Mouse (Mus musculus) layer of hippocampus, postnatal 14 days (tissue): ENCODE measurements around the gene BC055324. TPM values are rescaled to one million over a fixed set of nuclear protein-coding genes. Genes with fewer than 3 reads are reported as not detected.
A peak's percentile ranks its signal among the peaks of the same experiment; 100 is the strongest.

ENCODE experiments used
- DNase-seq, 2 experiments: peaks; one replicate each; pipeline ENCODE4 v3.0.0; 2021 to 2022; ENCODE audit warnings: low spot score in 2 of 2, mixed read lengths in 1 of 2
- total RNA-seq, 2 experiments: library from RNA; stranded (reverse); gene quantifications; 2 replicates each; pipeline ENCODE4 v1.2.3; 2021

BC055324 gene
- total RNA-seq, 2 experiments from 2014 or later = 0.85 to 1.4 TPM

DNA sequence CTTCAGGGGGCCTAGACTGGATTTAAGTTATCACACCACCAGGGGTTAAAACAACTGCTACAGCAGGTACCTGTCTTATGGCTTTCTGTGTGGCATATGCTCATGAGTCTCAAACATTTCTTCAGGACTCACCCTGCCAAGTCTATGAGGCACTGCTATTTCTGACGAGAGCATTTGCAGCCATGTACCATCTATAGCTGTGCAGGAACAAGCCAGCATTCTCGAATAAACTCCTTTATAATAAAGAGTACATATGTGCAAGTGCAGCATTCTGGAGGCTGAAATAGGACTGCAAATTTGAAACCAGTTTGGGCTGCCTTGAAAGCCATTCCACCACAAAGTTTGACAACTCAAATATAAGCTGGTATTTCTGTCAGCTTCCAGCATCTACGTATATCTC, 36.6 kb downstream of the BC055324 start:
- no peak for DNase-seq

DNA sequence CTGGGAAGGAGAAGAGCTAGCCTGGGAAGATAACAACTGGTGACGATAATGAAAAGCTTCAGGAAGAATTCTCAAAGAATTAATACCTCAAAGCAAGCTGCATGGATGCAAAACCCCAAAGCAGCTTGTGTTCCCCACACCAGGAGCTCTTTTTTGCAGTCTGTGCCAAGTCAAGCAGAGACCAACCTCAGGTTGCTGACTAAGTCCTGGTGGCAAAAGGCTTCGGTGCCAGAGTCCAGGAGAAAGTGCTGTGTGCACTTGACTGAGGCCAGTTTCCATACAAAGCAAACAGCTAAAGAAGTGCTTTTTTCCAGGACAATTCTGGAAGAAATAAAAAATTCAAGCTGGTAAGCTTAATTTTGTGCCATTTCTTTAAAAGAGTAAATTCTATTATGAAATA, 41.2 kb downstream of the BC055324 start:
- no peak for DNase-seq

DNA sequence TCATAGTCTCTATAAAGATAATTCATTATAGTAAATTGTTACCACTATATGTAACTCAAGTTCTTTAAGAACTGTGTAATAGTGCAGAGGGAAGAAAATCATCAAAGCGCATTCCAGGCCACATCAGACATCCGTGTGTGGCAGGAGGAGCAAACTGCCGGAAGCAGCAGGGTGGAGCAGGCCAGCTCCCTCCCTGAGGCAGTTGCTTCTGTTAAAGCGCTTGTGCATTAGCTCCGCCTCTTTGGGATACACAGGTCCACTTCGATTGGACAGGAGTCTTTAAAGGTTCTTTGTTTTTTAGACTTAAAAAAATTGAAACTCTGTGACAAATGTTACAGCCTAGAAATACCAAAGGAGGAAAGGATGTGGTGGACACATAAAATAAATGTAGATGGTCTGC, 52.5 kb downstream of the BC055324 start:
- DNase-seq = no peak

DNA sequence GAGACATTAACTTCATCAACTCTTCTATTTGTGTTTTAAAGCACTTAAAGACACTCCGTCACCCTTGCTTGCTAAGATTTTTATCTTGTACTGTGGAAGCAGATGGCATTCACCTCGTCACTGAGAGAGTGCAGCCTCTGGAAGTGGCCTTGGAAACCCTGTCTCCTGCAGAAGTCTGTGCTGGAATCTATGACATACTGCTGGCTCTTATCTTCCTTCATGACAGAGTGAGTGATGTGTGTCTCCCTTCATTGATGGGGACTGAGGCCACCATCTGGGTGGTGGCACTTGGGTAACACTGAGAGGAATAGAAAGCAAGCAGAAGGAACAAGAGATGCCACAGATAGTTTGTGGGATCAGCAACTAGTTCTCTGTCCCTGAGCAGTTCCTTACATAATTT, 60.0 kb downstream of the BC055324 start:
- DNase-seq = no peak

DNA sequence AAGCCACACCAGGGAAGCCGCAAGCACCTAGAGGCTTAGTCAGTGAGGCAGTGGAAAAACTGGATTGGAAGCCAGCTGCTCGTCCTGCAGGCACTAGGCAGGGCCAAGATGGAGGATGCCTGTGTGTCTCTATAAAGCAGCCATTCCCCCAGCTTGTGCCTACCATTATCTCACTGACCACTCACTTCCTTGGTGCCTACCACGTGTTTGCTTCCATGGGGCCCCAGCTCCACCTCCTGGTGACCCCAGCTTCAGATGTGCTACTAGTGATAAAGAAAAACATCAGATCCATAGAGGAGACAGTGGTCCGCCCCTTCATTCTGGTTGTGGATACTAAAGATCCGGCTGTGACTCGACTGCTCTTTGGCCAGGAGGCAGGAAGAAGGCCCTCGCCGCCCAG, 62.8 kb downstream of the BC055324 start:
- DNase-seq = no peak

DNA sequence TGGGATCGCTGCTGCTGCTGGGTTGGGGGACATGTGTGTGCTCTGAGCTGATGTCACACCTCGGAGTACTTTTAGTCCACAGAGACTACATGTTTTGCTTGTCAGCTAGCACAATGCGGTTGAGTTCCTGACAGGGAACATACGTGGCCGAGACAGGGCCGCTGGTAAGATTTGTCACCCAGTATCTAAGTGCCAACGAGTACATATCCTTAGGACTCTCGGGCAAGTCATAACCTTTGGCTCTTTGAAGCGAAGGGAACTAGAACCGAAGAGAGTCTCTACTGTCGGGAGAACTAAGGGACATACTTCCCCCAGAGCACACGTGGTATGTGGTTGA, 64.2 kb downstream of the BC055324 start:
- no peak for DNase-seq

DNA sequence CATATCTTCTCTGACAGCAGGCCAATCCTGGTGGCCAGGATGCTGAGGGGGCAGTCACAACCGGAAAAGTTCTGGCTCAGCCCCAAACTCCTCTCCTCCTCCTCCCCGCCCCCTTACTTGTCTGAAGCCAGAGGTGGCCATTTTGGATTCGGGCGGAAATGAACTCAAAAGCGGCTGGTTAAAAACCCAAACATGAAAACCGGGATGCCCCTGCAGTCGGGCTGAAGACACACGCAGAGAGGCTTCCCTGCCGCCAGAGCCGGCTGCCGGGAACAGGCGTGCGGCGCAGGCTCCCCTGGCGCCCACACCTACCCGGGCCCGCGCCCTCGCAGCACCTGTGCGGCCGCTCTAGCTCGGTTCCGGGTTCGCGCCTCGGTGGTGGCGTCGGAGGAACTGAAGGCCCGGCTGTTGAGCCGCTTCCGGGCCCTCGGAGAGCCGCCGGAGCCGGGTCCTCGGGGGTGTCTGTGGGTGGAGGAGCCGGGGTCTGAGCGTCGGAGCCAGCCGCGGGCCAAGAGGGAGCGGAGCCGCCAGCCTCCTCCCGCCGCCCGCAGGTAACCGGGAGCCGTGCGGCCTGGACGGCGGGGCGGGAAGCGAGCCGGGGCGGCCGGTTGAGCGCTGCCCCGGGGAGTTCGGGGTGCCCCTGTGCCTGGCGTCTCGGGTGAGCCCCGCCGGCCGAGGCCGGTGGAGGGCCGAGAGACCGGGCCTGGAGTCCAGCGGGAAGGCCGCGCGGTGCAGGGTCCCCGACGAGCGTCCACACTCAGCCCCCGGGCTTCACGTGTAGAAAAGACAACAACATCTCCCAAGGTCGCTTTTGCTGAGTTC, 64.7 kb downstream of the BC055324 start:
- peak; percentile 91 to 92 for DNase-seq

DNA sequence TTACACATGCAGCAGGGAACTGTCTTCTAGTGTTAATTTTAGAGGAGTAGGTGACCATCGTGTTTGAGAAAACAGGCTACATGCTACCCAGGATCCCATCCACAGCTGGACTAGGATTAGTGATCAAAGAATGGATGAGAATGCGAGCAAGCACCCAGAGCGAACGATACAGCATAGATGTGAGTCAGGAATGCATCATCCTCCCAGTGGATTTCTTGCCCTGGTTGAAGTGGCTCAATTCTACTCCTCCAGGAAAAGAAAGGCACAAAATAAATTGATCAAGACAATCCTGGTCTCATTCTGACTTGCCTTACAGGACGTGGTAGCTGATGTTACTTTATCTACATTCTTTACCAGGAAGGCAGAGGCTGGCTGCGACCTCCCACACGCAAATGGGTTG, 65.8 kb downstream of the BC055324 start, which contains the start of gene Scyl3:
Scyl3 (plus strand) TSS at position 255 of the 400 bp plus-strand sequence.
- DNase-seq = no peak

DNA sequence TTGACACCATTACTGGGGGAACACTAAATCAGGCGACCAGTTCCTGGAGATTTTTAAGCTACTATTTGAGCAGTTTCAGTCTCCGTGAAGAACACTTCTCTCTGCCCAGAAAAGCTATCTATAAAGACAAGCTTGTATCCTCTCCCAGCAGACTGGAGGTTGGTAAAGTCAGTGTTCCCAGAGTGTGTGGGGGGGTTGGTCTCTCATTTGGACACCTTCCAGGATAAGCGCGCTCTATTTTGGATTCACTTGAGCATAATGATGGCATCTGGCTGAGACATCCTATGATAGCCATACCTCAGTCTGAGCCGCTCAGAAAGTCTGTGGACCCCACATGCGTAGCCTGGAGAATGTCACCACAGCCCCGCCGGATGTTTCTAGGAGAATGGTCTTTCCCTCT, 70.5 kb downstream of the BC055324 start:
- DNase-seq = no peak

DNA sequence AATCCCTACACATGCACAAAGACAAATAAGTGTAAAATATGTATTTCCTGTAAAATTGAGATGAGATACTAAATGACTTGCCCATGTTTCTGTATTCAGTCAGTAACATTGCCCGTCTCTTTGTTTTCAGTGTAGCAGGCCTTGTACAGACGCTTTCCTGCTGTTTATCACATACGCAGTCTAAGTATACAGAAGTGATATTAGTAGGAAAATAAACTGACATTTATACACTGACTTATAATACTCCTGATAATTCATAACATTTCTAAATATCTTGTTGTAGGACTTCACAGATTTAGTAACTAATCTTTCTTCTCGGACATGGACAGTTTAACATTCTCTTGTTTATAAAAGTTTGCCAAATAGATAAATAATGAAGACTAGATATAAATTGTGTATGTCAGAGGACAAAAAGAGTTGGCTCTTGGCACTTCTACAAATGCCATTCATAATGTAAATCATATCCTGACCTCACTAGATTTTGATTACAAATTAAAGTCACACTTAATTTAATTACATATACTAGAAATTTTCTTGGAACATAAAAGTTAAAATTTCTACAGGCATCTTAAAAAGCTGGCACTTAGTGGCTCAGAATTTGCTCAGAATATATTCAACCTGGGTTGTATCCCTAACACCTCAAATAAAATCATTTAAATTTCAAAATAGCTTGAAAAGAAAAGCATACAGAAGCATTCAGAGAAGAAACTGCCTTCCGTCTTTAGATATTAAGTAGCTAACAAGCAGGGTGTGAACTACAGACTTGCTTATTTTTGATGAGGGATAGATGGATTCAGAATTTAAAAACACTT, 77.0 kb downstream of the BC055324 start:
- no peak for DNase-seq

DNA sequence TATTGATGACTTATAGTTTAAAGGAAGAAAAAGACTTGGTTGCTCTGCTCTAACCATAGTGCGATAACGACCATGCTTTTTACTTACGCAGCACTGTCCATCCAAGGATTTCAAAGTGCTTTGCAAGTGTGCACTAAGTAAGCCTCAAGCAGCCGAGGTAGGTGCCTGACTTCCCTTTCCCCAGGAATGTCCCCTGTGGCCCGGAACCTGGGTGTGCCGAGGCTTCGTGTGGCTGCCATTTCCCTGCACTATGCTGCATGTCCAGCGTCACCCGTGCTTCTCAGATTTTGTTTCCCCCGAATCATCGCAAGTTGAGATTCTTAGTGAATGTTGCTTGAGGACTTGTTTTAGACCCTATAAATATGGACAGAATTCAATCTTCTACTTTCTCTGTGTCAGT, 82.6 kb downstream of the BC055324 start:
- no peak for DNase-seq

DNA sequence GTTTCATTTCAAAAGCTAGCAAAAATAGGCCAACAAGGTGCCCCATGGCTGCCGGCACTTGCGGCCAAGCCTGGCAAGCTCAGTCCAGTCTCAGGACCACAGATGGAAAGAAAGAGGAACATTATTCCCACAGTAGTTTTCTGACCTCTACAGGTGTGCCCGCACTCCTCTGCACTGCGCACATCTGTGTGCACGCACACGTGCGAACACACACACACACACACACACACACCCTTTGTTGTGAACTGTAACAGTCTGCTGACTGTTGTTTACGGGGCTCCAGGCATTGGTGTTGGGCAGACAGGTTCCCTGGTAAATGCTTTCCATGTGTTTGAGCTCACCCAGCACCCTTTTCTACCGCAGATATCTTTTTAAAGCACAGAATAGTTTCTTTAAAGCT, 83.8 kb downstream of the BC055324 start:
- no peak for DNase-seq

DNA sequence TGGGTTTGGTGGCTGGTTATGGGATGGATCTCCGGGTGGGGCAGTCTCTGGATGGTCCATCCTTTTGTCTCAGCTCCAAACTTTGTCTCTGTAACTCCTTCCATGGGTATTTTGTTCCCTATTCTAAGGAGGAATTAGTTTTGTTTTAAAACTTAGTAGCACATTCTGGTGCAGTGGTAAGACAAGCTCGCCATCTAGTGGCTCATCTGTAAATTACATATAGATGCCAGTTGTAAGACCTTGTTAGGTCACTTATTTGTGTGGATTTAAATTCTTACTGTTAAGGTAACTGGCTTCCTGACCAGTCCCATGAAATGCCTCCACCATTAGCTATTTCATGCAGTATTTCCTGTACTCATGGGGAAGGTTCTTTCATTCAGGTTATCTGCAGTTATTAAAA, 84.3 kb downstream of the BC055324 start:
- DNase-seq = peak in 1 of 2 experiments; percentile 62

DNA sequence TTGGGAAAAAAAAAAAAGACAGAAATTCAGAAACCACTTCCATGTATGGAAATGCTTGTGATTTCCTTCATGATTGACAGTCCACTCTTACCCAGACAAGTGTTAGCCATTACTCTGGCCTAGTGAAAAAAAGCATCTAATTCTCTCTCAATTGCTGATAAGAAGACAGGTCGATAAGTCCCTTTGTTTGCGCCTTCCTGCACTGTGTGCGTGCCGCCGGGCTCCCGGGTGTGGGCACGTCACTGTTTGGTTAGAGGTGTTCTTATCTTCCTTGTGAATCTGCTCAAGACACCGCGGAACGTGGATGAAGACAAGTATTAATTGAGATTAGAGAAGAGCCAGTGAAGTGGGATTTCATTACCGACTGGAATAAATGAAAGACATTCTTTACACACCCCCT, 86.2 kb downstream of the BC055324 start:
- no peak for DNase-seq

DNA sequence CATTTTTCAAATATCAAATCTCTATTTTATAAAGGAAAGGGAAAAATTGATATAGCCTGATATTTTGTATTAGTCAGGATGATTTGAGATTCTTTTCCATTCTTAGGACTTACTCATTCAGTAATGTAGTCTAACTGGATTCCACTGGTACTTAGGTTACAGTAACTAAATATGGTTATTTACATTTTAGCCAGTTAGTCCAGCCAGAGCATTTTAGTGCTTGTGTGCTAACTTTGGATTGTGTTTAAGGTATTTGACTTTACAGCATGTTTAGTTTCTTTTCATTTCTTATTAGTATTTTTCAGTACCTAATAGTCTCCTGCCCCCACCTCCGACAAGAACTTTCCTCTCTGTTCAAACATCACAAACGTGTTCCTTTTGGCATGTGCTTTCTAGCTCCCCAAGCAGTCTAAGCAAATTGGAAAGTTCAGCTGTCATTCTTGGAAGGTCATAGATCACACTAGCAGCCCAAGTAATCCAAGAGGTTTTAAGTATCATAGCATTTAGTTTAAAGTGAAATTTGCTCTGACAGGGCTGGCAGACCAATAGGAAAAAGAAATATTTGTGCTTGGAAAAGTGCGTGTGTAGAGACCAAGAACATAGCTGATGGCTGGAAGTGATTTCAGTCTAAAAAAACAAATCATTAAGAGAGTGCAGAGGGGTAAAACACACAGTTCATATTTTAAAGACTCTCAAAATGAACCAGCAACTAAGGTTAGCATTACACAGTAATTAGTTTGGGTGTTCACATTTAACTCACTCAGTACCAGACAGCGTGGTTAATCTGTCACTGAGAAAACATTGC, 87.4 kb downstream of the BC055324 start:
- DNase-seq = no peak

DNA sequence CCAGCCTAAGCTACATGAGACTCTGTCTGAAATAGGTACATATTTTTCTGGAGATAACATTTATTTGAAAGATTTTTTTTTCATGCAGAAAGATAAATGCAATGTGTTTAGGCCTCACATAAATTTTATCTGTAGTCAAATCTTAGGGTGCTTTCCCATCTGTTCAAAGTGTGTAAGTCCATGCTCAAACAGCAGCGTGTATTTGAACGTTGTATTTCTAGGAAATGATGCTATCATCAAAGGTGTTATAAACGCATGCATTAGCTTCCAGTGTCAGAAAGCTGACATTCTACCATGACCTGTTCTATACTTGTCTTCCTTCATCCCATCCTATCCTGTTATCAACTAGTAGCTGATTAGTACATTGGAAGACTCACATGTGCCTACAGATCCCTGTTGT, 91.2 kb downstream of the BC055324 start:
- DNase-seq = no peak

DNA sequence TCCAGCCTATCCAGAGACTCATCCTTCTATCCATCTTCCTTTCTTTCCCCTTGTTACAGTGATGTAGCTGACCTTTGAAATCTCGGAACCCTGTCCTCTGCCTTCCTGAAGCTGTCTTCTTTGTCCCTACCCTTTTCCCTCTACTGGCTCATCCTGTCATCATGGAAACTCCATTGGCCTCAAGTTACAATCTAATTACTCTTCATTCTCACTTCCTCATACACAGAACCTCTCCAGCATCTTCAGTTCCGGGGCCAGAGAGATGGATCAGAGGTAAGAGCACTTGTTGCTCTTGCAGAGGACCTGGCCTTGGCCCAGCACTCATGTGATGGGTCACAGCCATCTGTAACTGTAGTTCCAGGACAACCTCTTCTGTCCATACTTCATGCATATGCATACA, 94.4 kb downstream of the BC055324 start:
- DNase-seq = no peak

DNA sequence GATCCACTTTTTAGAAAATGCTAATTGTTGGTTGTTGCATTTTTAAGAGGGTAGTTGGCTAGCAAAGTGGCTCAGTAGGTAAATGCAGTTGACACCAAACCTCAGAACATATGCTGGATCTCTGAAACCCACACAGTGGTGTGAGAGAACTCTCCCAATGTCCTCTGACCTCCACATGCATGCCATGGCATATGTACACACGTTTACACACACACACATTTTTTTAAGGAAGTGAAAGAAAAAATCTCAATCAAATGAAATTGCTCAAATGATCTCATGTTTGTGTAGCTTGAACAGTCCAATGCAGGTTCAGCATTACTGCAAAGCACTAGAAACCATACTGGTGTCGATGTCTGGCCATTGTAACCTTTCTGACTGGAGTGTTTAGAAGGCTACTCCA, 95.0 kb downstream of the BC055324 start:
- DNase-seq = no peak

DNA sequence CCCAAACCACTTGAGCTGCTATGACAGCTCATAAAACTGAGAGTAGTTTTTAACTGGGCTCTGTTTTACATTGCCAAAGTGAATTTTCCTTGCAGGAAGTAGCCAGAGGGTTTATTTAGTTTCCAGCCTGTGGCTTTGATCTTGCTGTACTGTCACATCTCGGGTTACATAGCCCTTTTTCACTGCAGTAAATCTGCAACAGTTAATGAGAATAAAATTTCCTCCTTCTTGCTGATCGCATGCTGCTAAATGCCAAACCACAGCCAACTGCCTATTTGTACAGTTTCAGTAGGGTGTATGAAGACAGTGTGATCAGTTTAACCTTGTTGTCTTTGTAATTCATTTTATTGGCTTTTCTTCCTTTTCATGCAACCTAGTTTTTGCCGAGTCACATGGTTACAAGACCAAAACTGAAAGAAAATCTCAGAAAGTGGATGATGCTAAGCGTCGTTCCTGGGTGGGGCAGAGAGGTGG, 96.3 kb downstream of the BC055324 start:
- DNase-seq = no peak
